Mouse (Mus musculus): ENCODE measurements at regions not wholly inside any gene's neighbourhood (a gene's known extent, or its start where the extent isn't known, plus 50 kb on each side); places are given as distances from the start of the nearest gene placed in this dataset.

- no peak for TF ChIP-seq CTCF (IDR thresholded peaks at IDR 0.05; ENCODE audit: low read depth, low read length)
- no peak for TF ChIP-seq POLR2A (IDR thresholded peaks at IDR 0.05; ENCODE audit: borderline replicate concordance, low read depth, low read length)
These were observed 156.4 kb downstream of the Snx13 start for GRCm38 (mm10) chr12:35203398-35203797.
